Mouse (Mus musculus): ENCODE measurements at regions not wholly inside any gene's neighbourhood (a gene's known extent, or its start where the extent isn't known, plus 50 kb on each side); places are given as distances from the start of the nearest gene placed in this dataset.

- TF ChIP-seq POLR2A (IDR thresholded peaks at IDR 0.05; ENCODE audit: insufficient read depth, low read length) = no peak
- no peak for TF ChIP-seq CTCF (IDR thresholded peaks at IDR 0.05; ENCODE audit: low read depth, low read length)
Measured at GRCm38 (mm10) chr14:104695101-104695500, 172.7 kb upstream of the Rnf219 start.
